Mouse (Mus musculus): ENCODE data around the gene Ddb1. TPM values are rescaled to one million over a fixed set of nuclear protein-coding genes. Genes with fewer than 3 reads are reported as not detected.
A peak's percentile ranks its signal among the peaks of the same experiment; 100 is the strongest.

The Ddb1 gene
- polyA plus RNA-seq, 1 experiment from 2014 or later, result 255 TPM

DNA sequence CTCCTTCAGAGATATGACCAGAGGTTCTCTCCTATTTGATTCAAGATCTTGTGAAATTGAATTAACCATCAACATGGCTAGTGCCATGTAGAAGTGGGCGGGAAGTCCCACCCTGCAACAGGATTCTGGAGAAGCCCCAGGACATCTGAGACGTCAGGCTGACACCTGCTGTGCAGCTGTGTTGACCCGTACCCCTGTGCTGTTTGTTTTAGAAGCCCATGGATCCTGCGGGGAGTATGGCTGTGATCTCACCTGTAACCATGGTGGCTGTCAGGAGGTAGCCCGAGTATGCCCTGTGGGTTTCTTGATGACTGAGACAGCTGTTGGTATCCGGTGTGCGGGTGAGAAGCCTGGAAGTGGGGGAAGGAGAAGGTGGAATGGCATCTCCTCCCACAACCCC lies 32.7 kb downstream of the Ddb1 start:
- Histone ChIP-seq H3K4me3 (no peak overlapping the region), H3K4me1 (peaks cover 31% of the 10 kb centered on the region), H3K4me2 (no peak overlapping the region), H3K9ac (no peak overlapping the region), H3K36me3 (no peaks in the 10 kb centered on the region), H3K27ac (replicated peaks) (no peak overlapping the region), H3K9me3 (no peaks in the 10 kb centered on the region), H3K27me3 (replicated peaks) (peaks cover 31% of the 10 kb centered on the region; the same call in 1 of the 2 replicates)
- 47% methylated on average over 7 of the region's 7 CpGs for WGBS
- ATAC-seq (ENCODE audit: extremely low read depth, insufficient number of reproducible peaks, low FRiP score, low TSS enrichment), result no peak

GRCm38 (mm10) chr19:10640080-10640479 lies 35.0 kb downstream of the Ddb1 start:
- WGBS, result 3% methylated on average over 5 of the region's 5 CpGs
- H3K4me2 ChIP-seq, result peak overlapping the region; percentile 41

GRCm38 (mm10) chr19:10640589-10641378 lies 35.7 kb downstream of the Ddb1 start:
- H3K4me1 ChIP-seq, result peaks cover 11% of the 10 kb centered on the region; the same call in 1 of the 2 replicates
- no peak overlapping the region for H3K27ac ChIP-seq (replicated peaks)
- no peaks in the 10 kb centered on the region for H3K9me3 ChIP-seq
- H3K9ac ChIP-seq, result no peak overlapping the region
- no peak overlapping the region for H3K4me3 ChIP-seq
- H3K36me3 ChIP-seq, result no peaks in the 10 kb centered on the region
- peak overlapping the region; percentile 41 for H3K4me2 ChIP-seq
- 46% methylated on average over 13 of the region's 13 CpGs for WGBS
- no peak for ATAC-seq (ENCODE audit: extremely low read depth, insufficient number of reproducible peaks, low FRiP score, low TSS enrichment)
- peaks cover 25% of the 10 kb centered on the region; the same call in 1 of the 2 replicates for H3K27me3 ChIP-seq (replicated peaks)

More at GRCm38 (mm10) chr19:10640080-10640479, 35.0 kb downstream of the Ddb1 start:
- Histone ChIP-seq H3K27ac (replicated peaks) (no peak overlapping the region), H3K27me3 (replicated peaks) (peaks cover 32% of the 10 kb centered on the region; the same call in 1 of the 2 replicates), H3K4me1 (peaks cover 18% of the 10 kb centered on the region), H3K4me3 (no peak overlapping the region), H3K36me3 (no peaks in the 10 kb centered on the region), H3K9ac (peak overlapping the region; percentile 44; the same call in 1 of the 2 replicates), H3K9me3 (no peaks in the 10 kb centered on the region)
- ATAC-seq (ENCODE audit: extremely low read depth, insufficient number of reproducible peaks, low FRiP score, low TSS enrichment), result no peak

- no peak overlapping the region for H3K4me3 ChIP-seq
- no peak overlapping the region for H3K27ac ChIP-seq (replicated peaks)
- no peaks in the 10 kb centered on the region for H3K9me3 ChIP-seq
- no peaks in the 10 kb centered on the region for H3K36me3 ChIP-seq
- H3K4me2 ChIP-seq, result no peak overlapping the region
- no peak for ATAC-seq (ENCODE audit: extremely low read depth, insufficient number of reproducible peaks, low FRiP score, low TSS enrichment)
- H3K9ac ChIP-seq, result no peak overlapping the region
- 87% methylated on average over 2 of the region's 2 CpGs for WGBS
- H3K4me1 ChIP-seq, result 0 out of 2 replicates have a peak, but pooled peaks cover under 1% of the 10 kb centered on the region
- peaks cover 29% of the 10 kb centered on the region; the same call in 1 of the 2 replicates for H3K27me3 ChIP-seq (replicated peaks)
These were observed 40.5 kb downstream of the Ddb1 start for GRCm38 (mm10) chr19:10645616-10646015.

DNA sequence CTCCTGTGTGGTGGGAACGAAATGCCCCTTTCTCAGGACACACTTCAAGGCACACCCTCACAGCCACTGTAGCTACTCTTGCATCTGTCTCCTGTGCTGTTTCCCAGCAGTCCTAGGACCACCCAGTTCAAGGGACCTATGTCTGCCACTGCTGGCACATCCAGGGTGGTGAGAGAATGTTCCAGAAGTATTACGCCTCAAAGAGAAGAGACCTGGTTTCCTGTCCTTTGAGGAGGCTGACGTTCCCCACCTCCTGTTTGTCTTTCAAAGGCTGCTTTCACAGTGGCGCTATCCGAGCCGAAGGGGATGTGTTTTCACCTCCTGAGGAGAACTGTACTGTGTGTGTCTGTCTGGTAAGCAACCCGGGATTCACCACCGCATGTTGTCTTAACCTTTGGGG lies 43.0 kb downstream of the Ddb1 start:
- Histone ChIP-seq H3K4me3 (no peak overlapping the region), H3K9ac (no peak overlapping the region), H3K36me3 (no peaks in the 10 kb centered on the region), H3K27ac (replicated peaks) (no peak overlapping the region), H3K27me3 (replicated peaks) (peaks cover 22% of the 10 kb centered on the region; the same call in 1 of the 2 replicates), H3K9me3 (no peaks in the 10 kb centered on the region), H3K4me1 (no peaks in the 10 kb centered on the region), H3K4me2 (no peak overlapping the region)
- WGBS, result 69% methylated on average over 8 of the region's 8 CpGs
- no peak for ATAC-seq (ENCODE audit: extremely low read depth, insufficient number of reproducible peaks, low FRiP score, low TSS enrichment)

- no peak overlapping the region for H3K4me2 ChIP-seq
- no peaks in the 10 kb centered on the region for H3K27me3 ChIP-seq (replicated peaks)
- no peak overlapping the region for H3K27ac ChIP-seq (replicated peaks)
- no peak overlapping the region for H3K4me3 ChIP-seq
- WGBS, result 52% methylated on average over 3 of the region's 3 CpGs
- peaks cover 10% of the 10 kb centered on the region for H3K4me1 ChIP-seq
- H3K9me3 ChIP-seq, result no peaks in the 10 kb centered on the region
- no peak overlapping the region for H3K9ac ChIP-seq
- ATAC-seq (ENCODE audit: extremely low read depth, insufficient number of reproducible peaks, low FRiP score, low TSS enrichment), result no peak
- no peaks in the 10 kb centered on the region for H3K36me3 ChIP-seq
These were observed 50.9 kb downstream of the Ddb1 start for GRCm38 (mm10) chr19:10656058-10656457.

GRCm38 (mm10) chr19:10657742-10658141 lies 52.6 kb downstream of the Ddb1 start:
- no peaks in the 10 kb centered on the region for H3K27me3 ChIP-seq (replicated peaks)
- peaks cover 10% of the 10 kb centered on the region for H3K4me1 ChIP-seq
- H3K27ac ChIP-seq (replicated peaks), result no peak overlapping the region
- no peak overlapping the region for H3K9ac ChIP-seq
- no peaks in the 10 kb centered on the region for H3K9me3 ChIP-seq
- no peaks in the 10 kb centered on the region for H3K36me3 ChIP-seq
- no peak overlapping the region for H3K4me3 ChIP-seq
- 63% methylated on average over 5 of the region's 5 CpGs for WGBS
- no peak for ATAC-seq (ENCODE audit: extremely low read depth, insufficient number of reproducible peaks, low FRiP score, low TSS enrichment)
- no peak overlapping the region for H3K4me2 ChIP-seq

DNA sequence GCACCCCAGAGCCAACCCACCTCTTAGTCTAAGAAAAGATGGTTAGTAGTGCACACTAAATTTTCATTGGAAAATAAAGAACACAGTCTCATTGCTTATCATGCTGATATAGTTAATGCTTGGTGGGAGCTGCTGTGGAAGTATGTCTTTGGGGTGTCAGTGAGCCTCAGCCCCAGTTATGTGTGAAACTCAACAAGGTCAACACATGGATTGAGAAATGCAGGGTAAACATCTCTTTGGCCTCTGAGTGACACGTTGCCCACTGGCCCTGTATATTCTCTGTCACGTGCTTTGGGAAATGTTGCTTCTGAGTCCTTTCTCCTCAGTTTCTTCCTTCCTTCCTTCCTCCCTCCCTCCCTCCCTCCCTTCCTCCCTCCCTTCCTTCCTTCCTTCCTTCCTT lies 53.3 kb downstream of the Ddb1 start:
- no peaks in the 10 kb centered on the region for H3K36me3 ChIP-seq
- H3K27ac ChIP-seq (replicated peaks), result no peak overlapping the region
- peaks cover 10% of the 10 kb centered on the region for H3K4me1 ChIP-seq
- 71% methylated on average over 2 of the region's 2 CpGs for whole genome bisulfite sequencing
- no peak for ATAC-seq (ENCODE audit: extremely low read depth, insufficient number of reproducible peaks, low FRiP score, low TSS enrichment)
- H3K4me3 ChIP-seq, result no peak overlapping the region
- H3K27me3 ChIP-seq (replicated peaks), result no peaks in the 10 kb centered on the region
- no peak overlapping the region for H3K4me2 ChIP-seq
- H3K9me3 ChIP-seq, result no peaks in the 10 kb centered on the region
- no peak overlapping the region for H3K9ac ChIP-seq

- Histone ChIP-seq H3K36me3 (no peaks in the 10 kb centered on the region), H3K9me3 (no peaks in the 10 kb centered on the region), H3K27ac (replicated peaks) (peak overlapping the region; percentile 33; the same call in 1 of the 2 replicates), H3K27me3 (replicated peaks) (no peaks in the 10 kb centered on the region; the same call in 1 of the 2 replicates), H3K4me1 (peaks cover 7% of the 10 kb centered on the region), H3K9ac (no peak overlapping the region), H3K4me3 (no peak overlapping the region), H3K4me2 (no peak overlapping the region; the same call in 1 of the 2 replicates)
- WGBS, result 37% methylated on average over 5 of the region's 5 CpGs
- peak; percentile 35; the same call in 1 of the 2 replicates for ATAC-seq (ENCODE audit: extremely low read depth, insufficient number of reproducible peaks, low FRiP score, low TSS enrichment)
These were observed 56.2 kb downstream of the Ddb1 start for GRCm38 (mm10) chr19:10661373-10661772.

GRCm38 (mm10) chr19:10661919-10662318 lies 56.8 kb downstream of the Ddb1 start:
- H3K4me3 ChIP-seq, result no peak overlapping the region
- H3K4me1 ChIP-seq, result peaks cover 2% of the 10 kb centered on the region
- no peak for ATAC-seq (ENCODE audit: extremely low read depth, insufficient number of reproducible peaks, low FRiP score, low TSS enrichment)
- H3K36me3 ChIP-seq, result no peaks in the 10 kb centered on the region
- no peak overlapping the region for H3K9ac ChIP-seq
- peak overlapping the region; percentile 33; the same call in 1 of the 2 replicates for H3K27ac ChIP-seq (replicated peaks)
- WGBS, result 67% methylated on average over 2 of the region's 2 CpGs
- no peaks in the 10 kb centered on the region for H3K9me3 ChIP-seq
- no peaks in the 10 kb centered on the region; the same call in 1 of the 2 replicates for H3K27me3 ChIP-seq (replicated peaks)
- H3K4me2 ChIP-seq, result no peak overlapping the region; the same call in 1 of the 2 replicates

DNA sequence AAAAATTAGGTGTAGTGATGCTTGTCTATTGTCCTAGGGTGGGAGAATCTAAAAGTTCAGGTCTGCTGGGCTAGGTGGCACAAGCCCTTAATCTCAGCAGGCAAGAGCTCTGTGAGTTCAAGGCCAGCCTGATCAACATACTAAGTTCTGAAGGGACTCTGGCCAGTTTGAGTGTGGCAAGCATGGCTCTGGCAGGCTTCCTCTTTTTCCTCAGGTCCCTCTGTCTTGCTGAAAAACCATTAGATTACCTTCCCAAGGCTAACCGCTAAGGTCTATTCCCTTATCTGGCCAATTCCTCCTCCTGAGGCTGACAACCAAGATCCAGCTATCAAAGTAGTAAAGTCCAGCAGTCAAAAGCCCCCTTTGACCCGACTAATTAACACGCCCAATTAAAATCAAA lies 57.5 kb downstream of the Ddb1 start:
- Histone ChIP-seq H3K4me2 (no peak overlapping the region), H3K9me3 (no peaks in the 10 kb centered on the region), H3K4me3 (no peak overlapping the region), H3K27ac (replicated peaks) (peak overlapping the region; percentile 24; the same call in 1 of the 2 replicates), H3K36me3 (no peaks in the 10 kb centered on the region), H3K9ac (no peak overlapping the region), H3K27me3 (replicated peaks) (no peaks in the 10 kb centered on the region; the same call in 1 of the 2 replicates), H3K4me1 (no peaks in the 10 kb centered on the region)
- WGBS, result 57% methylated on average over 3 of the region's 3 CpGs
- no peak for ATAC-seq (ENCODE audit: extremely low read depth, insufficient number of reproducible peaks, low FRiP score, low TSS enrichment)
